Mouse (Mus musculus) gastrocnemius, adult 2 months (tissue): ENCODE results near the gene Nfatc4. TPM values are rescaled to one million over a fixed set of nuclear protein-coding genes. Genes with fewer than 3 reads are reported as not detected.
A peak's percentile ranks its signal among the peaks of the same experiment; 100 is the strongest.

Source experiments
- DNase-seq: peaks from one replicate; pipeline ENCODE4 v3.0.0; 2022
- H3K27ac ChIP-seq: fragments of 200-600 bp; 2 replicates; pipeline ENCODE4 v1.8.1; 2022; ENCODE audit warnings: mild to moderate bottlenecking
- H3K4me3 ChIP-seq: fragments of 200-600 bp; 2 replicates; pipeline ENCODE4 v1.8.1; 2022; ENCODE audit warnings: mild to moderate bottlenecking, moderate library complexity
- CTCF ChIP-seq: fragments of 200-600 bp; IDR thresholded peaks from 2 replicates; pipeline ENCODE4 v1.8.1; 2022; ENCODE audit warnings: antibody characterized with exemption, mild to moderate bottlenecking, moderate library complexity
- intact Hi-C: fragments of 180-260 bp; cut with DNase I; formaldehyde crosslinking; loops from one replicate; pipeline ENCODE4 v1.15.1; 2025
- total RNA-seq, 2 experiments: library from RNA; stranded (reverse); gene quantifications; 2 replicates each; pipeline ENCODE4 v1.2.3; 2021

The Nfatc4 gene
- total RNA-seq, 2 experiments from 2014 or later = 3.4 to 3.8 TPM

DNA sequence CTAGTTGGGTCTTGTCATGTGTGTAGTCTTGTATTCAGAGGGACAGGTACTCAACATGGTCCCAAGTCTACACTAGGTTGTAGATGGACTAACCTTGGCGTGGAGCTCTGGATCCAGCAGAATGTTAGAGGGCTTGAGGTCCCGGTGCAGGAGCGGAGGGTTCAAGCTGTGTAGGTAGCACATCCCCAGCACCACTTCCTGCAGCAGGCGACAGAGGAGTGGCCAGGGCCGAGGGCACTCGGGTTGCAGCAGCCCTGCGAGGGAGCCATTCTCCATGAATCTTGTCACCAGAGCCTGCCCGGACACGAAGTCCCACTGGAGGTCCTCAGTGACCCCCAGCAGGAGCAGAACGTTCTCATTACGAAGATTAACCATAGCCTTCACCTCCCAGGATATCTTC lies 35.2 kb upstream of the Nfatc4 start:
- Histone ChIP-seq H3K4me3 (peak overlapping the region; percentile 69; the same call in 1 of the 2 replicates), H3K27ac (no peak overlapping the region)
- no peak for DNase-seq
- intact Hi-C loops = no loop called here
- TF ChIP-seq CTCF = no peak

DNA sequence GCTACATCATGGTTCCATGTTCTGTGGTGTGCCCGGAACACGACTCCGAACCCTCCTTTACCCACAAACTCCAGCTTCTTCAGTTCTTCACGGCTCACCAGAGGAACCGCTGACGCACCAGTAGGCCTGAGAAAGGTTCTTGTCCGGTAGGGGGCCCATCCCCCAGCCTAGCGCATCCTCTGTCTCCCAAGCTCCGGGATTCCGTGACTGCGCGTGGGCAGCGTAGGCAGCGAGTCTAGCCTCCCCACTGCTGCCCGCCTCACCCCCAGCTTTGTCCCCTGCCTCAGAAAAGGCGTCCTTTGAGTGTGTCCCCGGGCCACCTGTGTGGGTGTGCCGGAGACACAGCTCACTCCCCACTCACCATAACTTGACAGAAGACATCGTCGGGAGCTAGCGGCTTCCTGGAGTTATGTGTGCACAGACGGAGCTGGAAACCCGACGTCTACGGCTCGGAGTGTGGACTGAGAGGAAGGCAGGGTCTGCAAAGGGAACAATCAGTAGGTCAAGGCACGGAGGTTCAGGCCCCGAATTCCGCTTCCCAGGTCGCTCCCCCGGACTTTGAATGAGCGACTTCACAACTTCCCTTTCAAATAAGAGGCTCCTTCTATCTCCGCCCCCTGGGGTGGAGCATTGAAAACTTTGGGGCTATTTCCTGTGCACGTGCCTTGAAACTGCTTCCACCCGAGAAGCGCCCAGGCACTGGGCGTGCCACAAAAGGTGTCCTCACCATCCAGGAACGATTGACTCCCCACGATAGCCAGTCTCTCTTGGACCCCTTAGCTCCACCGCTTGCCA lies 34.5 kb upstream of the Nfatc4 start, which contains the start of gene Ripk3:
Ripk3 (minus strand) TSS at position 610 of the 795 bp plus-strand sequence.
- Histone ChIP-seq H3K4me3 (peak within 1 kb of the TSS; percentile 69), H3K27ac (no peak within 1 kb of the TSS; the same call in 1 of the 2 replicates)
- no peak for TF ChIP-seq CTCF
- peak; percentile 50 for DNase-seq
- intact Hi-C loops = no loop called here

DNA sequence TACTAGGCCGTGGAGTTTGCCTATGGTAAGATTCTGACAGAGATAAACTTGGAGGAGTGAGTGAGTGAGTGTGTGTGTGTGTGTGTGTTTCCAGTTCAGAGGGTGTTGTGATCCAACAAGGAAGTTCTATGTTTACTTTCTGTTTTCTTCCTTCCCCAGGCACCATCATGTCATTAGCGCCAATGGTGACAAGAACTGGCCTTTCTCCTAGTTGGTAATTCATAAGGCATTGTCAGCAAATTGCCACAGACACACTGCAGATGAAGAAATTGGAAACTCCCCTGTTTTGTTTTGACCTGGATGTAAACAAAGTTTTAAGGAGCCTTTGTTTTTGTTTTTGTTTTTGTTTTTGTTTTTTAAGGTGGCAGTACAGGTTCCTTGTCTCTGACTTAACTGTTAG lies 29.5 kb upstream of the Nfatc4 start:
- intact Hi-C loops = no loop called here
- Histone ChIP-seq H3K4me3 (no peak overlapping the region), H3K27ac (no peak overlapping the region)
- no peak for TF ChIP-seq CTCF
- no peak for DNase-seq

DNA sequence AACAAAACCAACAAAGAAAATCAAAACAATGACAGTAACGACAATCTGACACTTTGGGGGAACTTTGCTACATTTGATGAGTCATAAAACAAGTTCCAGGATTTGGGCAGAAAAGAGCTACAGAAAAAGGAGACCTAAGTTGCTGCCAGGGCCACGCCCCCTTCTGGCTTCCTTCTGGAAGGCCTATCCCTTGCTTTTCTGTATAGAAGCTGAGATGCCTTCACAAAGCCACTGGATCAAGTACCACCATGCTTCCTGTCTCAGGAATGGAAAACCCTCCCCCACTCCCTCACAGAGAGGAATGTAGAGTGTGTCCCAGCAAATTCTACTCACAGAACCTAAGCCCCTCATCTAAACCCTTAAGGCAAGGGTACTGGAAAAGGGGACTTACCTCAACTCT lies 29.0 kb upstream of the Nfatc4 start:
- no peak overlapping the region for H3K4me3 ChIP-seq
- TF ChIP-seq CTCF = no peak
- DNase-seq = peak; percentile 32
- H3K27ac ChIP-seq = peak overlapping the region; percentile 20; the same call in 1 of the 2 replicates
- intact Hi-C loops = no loop called here

DNA sequence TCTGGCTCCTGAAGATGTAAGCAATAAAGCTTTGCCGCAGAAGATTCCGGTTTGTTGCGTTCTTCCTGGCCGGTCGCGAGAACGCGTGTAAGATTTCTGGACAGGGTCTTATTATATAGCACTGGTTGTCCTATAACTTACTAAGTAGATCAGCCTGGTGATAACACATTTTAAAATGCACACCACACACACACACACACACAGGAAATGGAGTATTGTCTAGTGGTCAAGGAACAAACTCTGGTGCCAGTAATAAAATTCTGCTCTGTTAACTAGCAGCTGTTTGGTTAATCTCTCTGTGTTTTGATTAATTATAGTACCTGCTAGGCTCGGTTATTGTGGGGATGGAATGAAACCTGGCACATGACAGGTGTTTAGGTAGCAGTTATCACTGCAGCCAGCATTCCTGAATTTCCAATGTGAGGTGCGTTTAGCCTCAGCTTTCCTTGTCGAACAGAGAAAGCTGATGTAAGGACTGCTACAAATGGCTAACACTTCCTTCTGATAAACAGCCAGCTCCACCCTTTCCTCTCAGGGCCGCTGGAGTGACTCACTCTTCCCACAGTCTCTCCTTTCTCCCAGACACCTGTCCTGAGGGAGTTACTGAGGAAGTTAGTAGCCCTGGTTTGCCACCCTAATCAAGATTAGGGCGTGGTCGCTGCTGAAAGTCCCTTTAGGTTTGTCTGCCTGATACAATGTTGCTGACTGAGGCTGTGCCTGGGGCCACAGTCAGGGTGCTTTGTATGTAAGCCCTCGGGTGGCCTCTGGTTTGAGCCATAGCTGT lies 27.4 kb upstream of the Nfatc4 start:
- no peak for DNase-seq
- H3K4me3 ChIP-seq = no peak overlapping the region
- intact Hi-C loops = no loop called here
- no peak for TF ChIP-seq CTCF
- H3K27ac ChIP-seq = peak overlapping the region; percentile 78

DNA sequence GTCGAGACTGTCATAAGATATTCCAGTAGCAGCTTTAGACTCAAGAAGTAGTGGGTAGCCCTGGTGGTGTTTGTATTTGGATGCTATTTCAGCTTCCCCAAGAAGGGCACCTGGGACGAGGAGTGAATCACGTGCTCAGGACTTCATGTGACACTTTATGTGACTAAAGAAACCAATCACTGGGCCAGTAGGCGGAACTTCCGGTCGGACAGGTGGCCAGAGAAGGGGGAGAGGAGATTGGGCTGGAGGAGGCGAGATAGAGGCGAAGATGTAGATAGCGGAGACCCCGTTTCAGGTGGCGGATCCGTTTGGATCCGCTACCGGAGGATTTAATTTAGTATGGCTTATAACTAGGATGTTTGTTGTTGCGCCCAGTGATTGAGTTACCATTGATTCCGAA lies 8.1 kb upstream of the Nfatc4 start:
- peak; percentile 88 for DNase-seq
- peak overlapping the region; percentile 81 for H3K4me3 ChIP-seq
- H3K27ac ChIP-seq = peak overlapping the region; percentile 80
- no peak for TF ChIP-seq CTCF
- intact Hi-C loops = no loop called here

DNA sequence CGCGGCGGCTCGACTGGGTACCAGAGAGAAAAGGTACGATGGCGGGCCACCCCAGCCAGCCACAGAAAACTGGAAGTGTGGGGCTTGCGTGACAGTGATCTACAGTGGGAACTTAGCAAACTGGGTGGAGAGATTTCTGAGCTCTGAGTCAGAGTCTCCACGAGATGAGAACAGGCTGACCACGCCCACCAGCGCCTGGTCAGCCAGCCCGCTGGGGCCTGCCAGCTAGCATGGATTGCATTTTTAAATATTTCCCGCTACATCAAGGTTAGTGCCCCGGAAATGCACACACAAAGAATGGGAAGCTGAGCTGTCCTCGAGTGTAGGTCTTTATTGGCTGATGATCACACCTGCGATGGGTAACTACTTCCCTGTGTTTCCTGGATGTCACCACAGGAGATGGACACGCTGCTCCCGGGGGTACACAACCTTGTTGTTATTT lies 7.6 kb upstream of the Nfatc4 start:
- Histone ChIP-seq H3K27ac (peak overlapping the region; percentile 80), H3K4me3 (peak overlapping the region; percentile 81)
- DNase-seq = peak; percentile 80
- TF ChIP-seq CTCF = no peak
- intact Hi-C loops = no loop called here

DNA sequence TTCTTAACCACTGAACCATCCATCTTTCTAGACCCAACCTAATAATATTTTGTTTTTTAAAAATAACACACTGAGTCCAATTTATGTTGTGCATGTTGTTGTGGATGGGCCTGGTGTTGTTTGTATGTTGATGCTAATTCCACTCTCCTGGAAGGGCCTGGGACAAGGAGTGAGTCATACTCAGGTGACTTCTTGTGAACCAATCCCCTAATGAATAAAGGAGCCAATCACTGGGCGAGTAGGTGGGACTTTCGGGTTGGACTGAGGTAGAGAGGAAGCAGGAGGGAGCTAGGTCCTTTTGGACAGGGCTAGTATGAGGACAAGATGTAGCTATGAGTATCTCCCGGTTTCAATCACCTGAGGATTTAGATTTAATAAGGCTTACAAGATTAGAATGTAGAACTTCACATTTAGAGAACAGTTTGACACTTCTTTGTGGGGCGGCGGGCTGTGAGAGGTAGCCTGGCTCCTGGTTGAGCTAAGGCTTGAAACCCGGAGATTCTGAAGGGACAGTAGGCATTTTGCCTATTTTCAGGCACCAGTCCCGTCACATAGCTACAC lies 3.0 kb upstream of the Nfatc4 start:
- no peak for TF ChIP-seq CTCF
- no peak for DNase-seq
- intact Hi-C loops = no loop called here
- H3K27ac ChIP-seq = no peak overlapping the region
- H3K4me3 ChIP-seq = no peak overlapping the region

DNA sequence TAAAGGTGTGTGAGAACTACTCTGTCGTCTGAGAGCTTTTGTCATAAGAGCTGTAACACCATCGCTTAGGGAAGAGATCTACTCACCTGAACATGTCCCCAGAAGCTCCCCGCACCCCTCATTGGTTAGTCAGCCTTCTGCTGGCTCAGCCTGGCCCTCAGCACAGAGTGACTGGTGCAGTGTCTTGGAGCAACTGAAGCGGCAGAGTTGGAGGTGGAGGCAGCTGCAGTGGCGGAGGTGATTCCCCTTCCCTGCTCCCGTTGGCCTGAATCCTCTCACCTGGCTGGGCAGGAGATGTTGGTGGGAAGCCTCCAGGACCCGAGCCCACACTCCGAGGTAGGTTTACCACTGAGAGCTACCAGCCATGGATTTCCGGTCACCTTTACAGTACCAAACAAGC lies 2.4 kb upstream of the Nfatc4 start:
- Histone ChIP-seq H3K27ac (no peak overlapping the region), H3K4me3 (no peak overlapping the region)
- no peak for DNase-seq
- intact Hi-C loops = no loop called here
- no peak for TF ChIP-seq CTCF

DNA sequence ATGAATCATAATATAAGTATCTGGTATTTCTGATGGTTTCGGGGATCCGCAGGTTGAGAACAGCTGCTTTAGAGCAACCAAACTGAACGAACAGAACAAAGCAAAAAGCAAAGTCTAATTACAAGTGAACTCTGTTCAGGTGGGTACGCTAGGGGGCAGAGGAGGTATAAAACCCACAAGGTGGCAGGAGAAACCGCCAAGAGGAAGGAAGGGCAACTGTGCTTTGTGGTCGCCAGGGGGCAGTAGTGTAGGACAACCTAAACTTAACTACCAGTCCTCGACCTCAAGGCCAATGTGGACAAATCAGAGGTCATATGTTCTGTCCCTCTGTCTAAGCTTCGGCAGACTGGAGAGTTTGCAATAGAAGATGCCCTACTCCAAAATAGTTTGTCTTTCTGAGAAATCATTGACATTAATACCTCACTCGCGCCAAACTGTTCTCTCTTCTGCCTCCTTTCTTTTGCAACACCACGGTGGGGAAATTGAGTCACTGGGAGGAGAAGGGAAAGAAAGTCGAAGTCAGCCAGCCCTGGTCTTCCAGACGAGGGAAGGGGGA lies 431 bp upstream of the Nfatc4 start:
- peak; percentile 81 for DNase-seq

DNA sequence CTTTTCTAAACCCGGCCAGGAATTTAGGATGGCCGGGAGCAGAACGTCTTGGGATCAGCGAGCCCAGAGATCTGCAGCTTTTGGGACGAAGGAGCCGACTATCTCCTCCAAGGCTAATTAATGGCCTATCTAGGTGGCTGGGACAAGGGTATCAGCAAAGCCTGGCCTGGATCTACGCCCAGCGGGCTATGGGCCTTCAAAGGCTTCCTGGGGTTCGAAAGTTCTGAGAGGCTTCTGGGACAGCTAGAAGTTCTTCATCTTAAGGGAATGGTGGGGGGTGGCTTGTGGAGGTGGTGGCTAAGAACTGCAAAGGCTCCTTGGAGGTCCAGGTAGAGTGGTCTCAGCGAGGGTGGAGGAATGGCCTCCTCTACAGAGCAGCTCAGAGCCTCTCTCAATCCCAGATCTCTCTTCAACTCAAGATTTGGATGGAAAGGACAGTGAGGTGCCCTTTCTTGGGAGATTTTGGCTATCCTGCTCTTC lies 1.1 kb downstream of the Nfatc4 start:
- DNase-seq = peak; percentile 50
- TF ChIP-seq CTCF = no peak
- intact Hi-C loops = no loop called here
- peak overlapping the region; percentile 92 for H3K27ac ChIP-seq
- H3K4me3 ChIP-seq = peak overlapping the region; percentile 83

More for the DNA sequence above, 431 bp upstream of the Nfatc4 start:
- peak overlapping the region; percentile 92 for H3K27ac ChIP-seq
- intact Hi-C loops = loop anchor here (1.0 to 2.0 kb wide), 3 partner anchors 40 to 96 kb away; no protein-coding TSS in a partner anchor
- TF ChIP-seq CTCF = peak; percentile 93
- peak overlapping the region; percentile 83 for H3K4me3 ChIP-seq

DNA sequence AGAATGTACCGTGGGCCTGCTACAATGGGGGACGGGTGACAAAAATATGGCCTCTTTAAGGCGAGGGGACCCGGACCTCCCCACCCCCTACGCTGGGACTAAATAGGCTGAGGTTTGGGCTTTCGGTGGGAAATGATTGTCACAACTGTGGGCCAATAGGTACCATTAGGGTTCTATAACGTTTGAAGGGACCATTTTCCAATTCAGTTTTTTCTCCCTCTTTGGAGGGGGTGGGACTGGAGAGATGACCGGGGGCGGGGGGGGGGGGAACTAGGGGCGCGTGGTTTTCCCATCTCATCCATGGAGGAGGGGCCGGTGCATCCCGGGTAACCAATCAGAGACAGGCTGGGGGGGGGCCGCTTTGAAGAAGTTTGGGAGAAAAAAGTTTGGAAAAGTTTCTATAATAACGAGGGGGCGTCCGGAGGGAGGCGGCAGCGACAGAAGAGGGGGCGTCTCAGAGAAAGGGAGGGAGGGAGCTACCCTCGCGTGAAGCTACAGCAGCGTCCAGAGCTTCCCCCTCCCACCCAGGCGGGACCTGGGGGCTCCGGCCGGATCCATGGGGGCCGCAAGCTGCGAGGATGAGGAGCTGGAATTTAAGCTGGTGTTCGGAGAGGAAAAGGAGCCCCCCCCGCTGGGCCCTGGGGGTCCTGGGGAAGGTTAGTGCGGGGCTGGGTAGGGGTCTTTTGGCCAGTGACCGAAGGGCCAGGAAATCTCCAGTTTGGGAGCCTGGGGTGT lies 1.7 kb downstream of the Nfatc4 start:
- TF ChIP-seq CTCF = no peak
- DNase-seq = peak; percentile 73
- Histone ChIP-seq H3K4me3 (peak overlapping the region; percentile 83), H3K27ac (peak overlapping the region; percentile 92)
- intact Hi-C loops = no loop called here
